Mouse (Mus musculus) CH12.LX (cell line): ENCODE measurements around the gene Rsrc1. TPM values are rescaled to one million over a fixed set of nuclear protein-coding genes. Genes with fewer than 3 reads are reported as not detected.

Experiments used
- DNase-seq: peaks from one replicate; pipeline ENCODE4 v3.0.0-alpha.2; 2013; ENCODE audit errors: extremely low read depth
- H3K27ac ChIP-seq: 2 replicates; pipeline ENCODE4 v1.5.1; 2012; ENCODE audit warnings: low read depth, mild to moderate bottlenecking, control low read depth, moderate library complexity; ENCODE audit not compliant: insufficient read depth
- H3K27me3 ChIP-seq: replicated peaks from 2 replicates; pipeline ENCODE3; 2012; ENCODE audit warnings: inconsistent platforms
- H3K36me3 ChIP-seq, 2 experiments: replicated peaks in 1 of 2; 2 replicates each; pipeline versions ENCODE3 to v1.6.1; 2012; ENCODE audit warnings: inconsistent platforms in 1 of 2, low read length in 1 of 2, mild to moderate bottlenecking in 1 of 2, mixed read lengths in 1 of 2, moderate library complexity in 1 of 2; ENCODE audit not compliant: control insufficient read depth in 1 of 2, insufficient read depth in 1 of 2
- H3K4me1 ChIP-seq, 2 experiments: 2 replicates each; pipeline ENCODE4 v1.6.1; 2012; ENCODE audit warnings: inconsistent platforms in 1 of 2, moderate library complexity in 1 of 2; ENCODE audit not compliant: insufficient read depth in 2 of 2, control insufficient read depth in 1 of 2
- H3K4me2 ChIP-seq: 2 replicates; pipeline ENCODE4 v1.6.1; 2012; ENCODE audit warnings: low read depth, mild to moderate bottlenecking, control low read depth; ENCODE audit not compliant: poor library complexity, insufficient read depth, severe bottlenecking
- H3K4me3 ChIP-seq, 3 experiments: fragments of 150-350 bp in 1 of 3; sonication (generic) in 1 of 3; replicated peaks in 1 of 3; 2 replicates each; pipeline versions ENCODE3 to v1.5.1; 2011 to 2012; ENCODE audit warnings: low read depth in 2 of 3, low read length in 2 of 3, mild to moderate bottlenecking in 2 of 3, moderate library complexity in 2 of 3, control low read depth in 1 of 3, improper control_type of control experiment in 1 of 3, inconsistent platforms in 1 of 3, mixed read lengths in 1 of 3; ENCODE audit not compliant: poor library complexity in 1 of 3
- H3K79me2 ChIP-seq: replicated peaks from 2 replicates; pipeline ENCODE4 v1.6.1; 2012; ENCODE audit warnings: mild to moderate bottlenecking, moderate library complexity; ENCODE audit not compliant: control insufficient read depth, poor library complexity, insufficient read depth, severe bottlenecking; ENCODE audit errors: extremely low read depth
- H3K9ac ChIP-seq: 2 replicates; pipeline ENCODE4 v1.6.1; 2012; ENCODE audit warnings: low read depth, mild to moderate bottlenecking, control low read depth, moderate library complexity; ENCODE audit not compliant: insufficient read depth
- H3K9me3 ChIP-seq: replicated peaks from 2 replicates; pipeline ENCODE3; 2012; ENCODE audit warnings: low read length, inconsistent platforms, mixed read lengths
- CHD1 ChIP-seq: IDR thresholded peaks from 2 replicates; pipeline ENCODE4 v1.6.1; 2012; ENCODE audit warnings: low read depth, low read length, improper control_type of control experiment, inconsistent platforms
- CHD2 ChIP-seq: IDR thresholded peaks from 2 replicates; pipeline ENCODE4 v1.6.1; 2011; ENCODE audit warnings: low read length, improper control_type of control experiment
- CTCF ChIP-seq, 2 experiments: IDR thresholded peaks in 1 of 2; conservative IDR thresholded peaks in 1 of 2; 2 replicates each; pipeline ENCODE4 v1.5.1; 2011 to 2012; ENCODE audit warnings: low read depth in 2 of 2, low read length in 2 of 2, improper control_type of control experiment in 1 of 2, inconsistent platforms in 1 of 2, mild to moderate bottlenecking in 1 of 2, moderate library complexity in 1 of 2
- EP300 ChIP-seq: IDR thresholded peaks from 2 replicates; pipeline ENCODE4 v1.6.1; 2011; ENCODE audit warnings: low read length, improper control_type of control experiment
- GABPA ChIP-seq: IDR thresholded peaks from 2 replicates; pipeline ENCODE4 v1.6.1; 2012; ENCODE audit warnings: low read depth, low read length, improper control_type of control experiment, inconsistent platforms; ENCODE audit not compliant: insufficient replicate concordance
- KAT2A ChIP-seq: IDR thresholded peaks from 2 replicates; pipeline ENCODE4 v1.6.1; 2012; ENCODE audit warnings: low read length, improper control_type of control experiment, inconsistent platforms; ENCODE audit not compliant: insufficient replicate concordance
- MAFK ChIP-seq: IDR thresholded peaks from 2 replicates; pipeline ENCODE4 v1.6.1; 2011; ENCODE audit warnings: low read length, improper control_type of control experiment; ENCODE audit not compliant: insufficient replicate concordance
- MAX ChIP-seq: IDR thresholded peaks from 2 replicates; pipeline ENCODE4 v1.6.1; 2011; ENCODE audit warnings: low read length, improper control_type of control experiment
- MXI1 ChIP-seq: IDR thresholded peaks from 2 replicates; pipeline ENCODE4 v1.6.1; 2011; ENCODE audit warnings: mild to moderate bottlenecking, low read depth, low read length, improper control_type of control experiment
- MYC ChIP-seq: IDR thresholded peaks from 2 replicates; pipeline ENCODE4 v1.6.1; 2011; ENCODE audit warnings: low read depth, mild to moderate bottlenecking, improper control_type of control experiment, low read length
- NRF1 ChIP-seq: IDR thresholded peaks from 2 replicates; pipeline ENCODE4 v1.6.1; 2014; ENCODE audit warnings: low read depth, mild to moderate bottlenecking, inconsistent platforms, low read length, improper control_type of control experiment, moderate library complexity
- PAX5 ChIP-seq: IDR thresholded peaks from 2 replicates; pipeline ENCODE4 v1.6.1; 2012; ENCODE audit warnings: low read length, inconsistent platforms, mixed read lengths
- POLR2AphosphoS2 ChIP-seq: IDR thresholded peaks from 2 replicates; pipeline ENCODE4 v1.6.1; 2011; ENCODE audit warnings: low read depth, low read length, improper control_type of control experiment
- RAD21 ChIP-seq: IDR thresholded peaks from 2 replicates; pipeline ENCODE4 v1.6.1; 2011; ENCODE audit warnings: low read depth, mild to moderate bottlenecking, low read length, improper control_type of control experiment, moderate library complexity
- SIN3A ChIP-seq: IDR thresholded peaks from 2 replicates; pipeline ENCODE4 v1.6.1; 2012; ENCODE audit warnings: low read length, improper control_type of control experiment, inconsistent platforms
- SMC3 ChIP-seq: IDR thresholded peaks from 2 replicates; pipeline ENCODE4 v1.6.1; 2011; ENCODE audit warnings: low read depth, low read length, improper control_type of control experiment
- TBP ChIP-seq: conservative IDR thresholded peaks from 2 replicates; pipeline ENCODE4 v1.6.1; 2011; ENCODE audit warnings: low read depth, low read length, improper control_type of control experiment
- USF1 ChIP-seq: IDR thresholded peaks from 2 replicates; pipeline ENCODE4 v1.6.1; 2014; ENCODE audit warnings: low read depth, mild to moderate bottlenecking, inconsistent platforms, low read length, improper control_type of control experiment
- ZC3H11A ChIP-seq: IDR thresholded peaks from 2 replicates; pipeline ENCODE4 v1.6.1; 2012; ENCODE audit warnings: low read depth, mild to moderate bottlenecking, inconsistent platforms, low read length, improper control_type of control experiment
- ZKSCAN1 ChIP-seq: IDR thresholded peaks from 2 replicates; pipeline ENCODE4 v1.6.1; 2012; ENCODE audit warnings: low read depth, inconsistent platforms, low read length, improper control_type of control experiment, borderline replicate concordance
- ZMIZ1 ChIP-seq: IDR thresholded peaks from 2 replicates; pipeline ENCODE4 v1.6.1; 2012; ENCODE audit warnings: low read depth, mild to moderate bottlenecking, inconsistent platforms, low read length, improper control_type of control experiment
- dilution Hi-C: fragments of 300-500 bp; cut with MboI; formaldehyde crosslinking; loops from 2 replicates; pipeline ENCODE4 v1.14.3; 2020; ENCODE audit warnings: low sequenced_read_pairs; ENCODE audit not compliant: extremely low pct_unique_long_range_greater_than_20kb, extremely low pct_ligation_motif_present
- in situ Hi-C: fragments of 300-500 bp; cut with MboI; formaldehyde crosslinking; loops from 3 replicates; pipeline ENCODE4 v1.14.3; 2019; ENCODE audit warnings: low sequenced_read_pairs, low pct_ligation_motif_present, low pct_unique_long_range_greater_than_20kb, mixed read lengths
- polyA plus RNA-seq: library from polyadenylated mRNA; unstranded; fragments of >175 nt; gene quantifications from 2 replicates; pipeline ENCODE4 v1.2.1, GENCODE M21; 2012; ENCODE audit warnings: low read depth; ENCODE audit not compliant: insufficient read length
- total RNA-seq, 2 experiments: library from RNA; depleted of rRNA; stranded (reverse); fragments of 300-350 nt in 1 of 2; fragments of >200 nt in 1 of 2; gene quantifications; 2 replicates each; pipeline ENCODE4 v1.2.3; 2012 to 2014

The Rsrc1 gene
- total and polyA plus RNA-seq, 3 experiments: 28.9 to 50.9 (median 34.0) TPM

GRCm38 (mm10) chr3:67351406-67352127 is 370.4 kb downstream of the Rsrc1 start:
- in situ Hi-C loops: loop anchor here (5.0 kb wide), 1 partner anchor 211 kb away; no protein-coding TSS in a partner anchor
- Histone ChIP-seq H3K4me2 (no peak overlapping the region), H3K9me3 (no peaks in the 10 kb centered on the region), H3K4me1 (no peaks in the 10 kb centered on the region), H3K27me3 (no peaks in the 10 kb centered on the region), H3K79me2 (no peaks in the 10 kb centered on the region), H3K9ac (no peak overlapping the region), H3K4me3 (no peak overlapping the region)
- dilution Hi-C loops: no loop called here
- TF ChIP-seq MYC: no peak
- TF ChIP-seq ZKSCAN1: no peak
- no peak for TF ChIP-seq GABPA
- no peak for TF ChIP-seq PAX5
- TF ChIP-seq EP300: no peak
- TF ChIP-seq TBP: no peak
- TF ChIP-seq ZMIZ1: no peak
- no peak for TF ChIP-seq SIN3A
- TF ChIP-seq POLR2AphosphoS2: no peak
- TF ChIP-seq USF1: no peak
- TF ChIP-seq KAT2A: no peak
- TF ChIP-seq MAX: no peak
- TF ChIP-seq NRF1: no peak
- no peak for TF ChIP-seq RAD21
- TF ChIP-seq CHD2: no peak
- TF ChIP-seq MXI1: no peak
- TF ChIP-seq, all 38 proteins: peak for 0
- DNase-seq: no peak
- Histone ChIP-seq H3K27ac (no peak overlapping the region), H3K36me3 (peaks cover 3 to 17% of the 10 kb centered on the region in 2 experiments)

- in situ Hi-C loops (loop anchor here (5.0 kb wide), 1 partner anchor 210 kb away; no protein-coding TSS in a partner anchor), dilution Hi-C loops (no loop called here)
- TF ChIP-seq MAFK (no peak), POLR2AphosphoS2 (no peak), CTCF (conservative IDR thresholded peaks at IDR 0.05 in 1 of 2, IDR thresholded peaks at IDR 0.05 in 1 of 2; ENCODE audit: low read depth in 2 of 2, low read length in 2 of 2) (peak; percentile 62 to 80), RAD21 (peak; percentile 81), SMC3 (peak; percentile 70), USF1 (no peak), CHD1 (no peak), MAX (no peak), ZC3H11A (no peak)
- H3K4me1 ChIP-seq: no peaks in the 10 kb centered on the region
- no peak overlapping the region for H3K4me2 ChIP-seq
- H3K27ac ChIP-seq: no peak overlapping the region
- peak; percentile 60 for DNase-seq
- H3K4me3 ChIP-seq: no peak overlapping the region
- no peaks in the 10 kb centered on the region for H3K79me2 ChIP-seq
- no peaks in the 10 kb centered on the region for H3K9me3 ChIP-seq
- no peak overlapping the region for H3K9ac ChIP-seq
- no peaks in the 10 kb centered on the region for H3K27me3 ChIP-seq
- peaks cover 3 to 23% of the 10 kb centered on the region in 2 experiments for H3K36me3 ChIP-seq
These were observed 371.1 kb downstream of the Rsrc1 start for GRCm38 (mm10) chr3:67352128-67352762.
